Mouse (Mus musculus) inflammation-experienced regulatory T-cells, adult 6 months (primary cell): ENCODE measurements around the gene Mark4. TPM values are rescaled to one million over a fixed set of nuclear protein-coding genes. Genes with fewer than 3 reads are reported as not detected.

Experiments used
- ATAC-seq: one replicate; pipeline ENCODE4 v1.8.0; 2017
- polyA plus RNA-seq, 3 experiments: library from polyadenylated mRNA; unstranded; fragments of 100-300 nt; shearing (Covaris generic); gene quantifications; one replicate each; pipeline ENCODE4 v1.2.1; 2017

The Mark4 gene
- polyA plus RNA-seq, 3 experiments from 2014 or later: 0.87 to 1.3 (median 0.89) TPM

GRCm38 (mm10) chr7:19394484-19394883, 64.1 kb downstream of the Mark4 start:
- no peak for ATAC-seq

GRCm38 (mm10) chr7:19388699-19389413, 69.8 kb downstream of the Mark4 start:
- no peak for ATAC-seq

- ATAC-seq: no peak
These were observed 74.9 kb downstream of the Mark4 start for GRCm38 (mm10) chr7:19383708-19384107.

GRCm38 (mm10) chr7:19382166-19382541, 76.5 kb downstream of the Mark4 start:
- ATAC-seq: no peak

GRCm38 (mm10) chr7:19381377-19382165, 77.0 kb downstream of the Mark4 start, which contains the start of gene Ercc2:
TSS of gene Ercc2 (plus strand) at chr7:19382010.
- ATAC-seq: peak; percentile 100

- no peak for ATAC-seq
These were observed 80.6 kb downstream of the Mark4 start for GRCm38 (mm10) chr7:19378049-19378448.

- no peak for ATAC-seq
These were observed 82.6 kb downstream of the Mark4 start for GRCm38 (mm10) chr7:19376019-19376418.

- no peak for ATAC-seq
These were observed 83.3 kb downstream of the Mark4 start for GRCm38 (mm10) chr7:19375368-19375767.

Other genes with a start within 250 kb of the Mark4 start
- under 1 TPM in 1 of 3 experiments, not detected in 2; 0.13 TPM for gene Gpr4, start 246.3 kb downstream of the Mark4 start, polyA plus RNA-seq
- 10 to 100 TPM; 14.3 to 20.8 (median 16.6) TPM for gene Opa3, start 230.5 kb downstream of the Mark4 start, polyA plus RNA-seq
- gene Vasp, start 187.0 kb downstream of the Mark4 start, polyA plus RNA-seq: 100 to 1,000 TPM in 1 of 3 experiments, 10 to 100 TPM in 2; 74.0 to 103 (median 94.6) TPM
- 1 to 10 TPM in 2 of 3 experiments, under 1 TPM in 1; 0.74 to 3.1 (median 2.1) TPM for gene Ppm1n, start 178.8 kb downstream of the Mark4 start, polyA plus RNA-seq
- gene Rtn2, start 176.2 kb downstream of the Mark4 start, polyA plus RNA-seq: not detected
- gene Fosb, start 148.8 kb downstream of the Mark4 start, polyA plus RNA-seq: 1 to 10 TPM in 2 of 3 experiments, under 1 TPM in 1; 0.98 to 8.0 (median 2.0) TPM
- gene Ercc1, start 114.0 kb downstream of the Mark4 start, polyA plus RNA-seq: 10 to 100 TPM; 51.1 to 68.7 (median 55.2) TPM
- 10 to 100 TPM in 2 of 3 experiments, 1 to 10 TPM in 1; 8.9 to 22.4 (median 17.6) TPM for gene Cd3eap, start 99.3 kb downstream of the Mark4 start, polyA plus RNA-seq
- not detected for gene Ppp1r13l, start 99.1 kb downstream of the Mark4 start, polyA plus RNA-seq
- gene Ercc2, start 76.8 kb downstream of the Mark4 start, polyA plus RNA-seq: 10 to 100 TPM in 2 of 3 experiments, 1 to 10 TPM in 1; 7.8 to 10.9 (median 10.8) TPM
- gene Klc3, start 54.7 kb downstream of the Mark4 start, polyA plus RNA-seq: 1 to 10 TPM; 1.5 to 4.8 (median 2.7) TPM
- under 1 TPM in 1 of 3 experiments, not detected in 2; 0.25 TPM for gene Ckm, start 54.0 kb downstream of the Mark4 start, polyA plus RNA-seq
- not detected for gene Exoc3l2, start 4.5 kb upstream of the Mark4 start, polyA plus RNA-seq
- under 1 TPM; 0.63 to 0.99 (median 0.65) TPM for gene Bloc1s3, start 49.5 kb upstream of the Mark4 start, polyA plus RNA-seq
- 10 to 100 TPM; 24.6 to 47.8 (median 43.3) TPM for gene Trappc6a, start 49.6 kb upstream of the Mark4 start, polyA plus RNA-seq
- not detected for gene Nkpd1, start 59.0 kb upstream of the Mark4 start, polyA plus RNA-seq
- 1 to 10 TPM; 2.5 to 5.3 (median 2.8) TPM for gene Ppp1r37, start 104.3 kb upstream of the Mark4 start, polyA plus RNA-seq
- gene Zfp296, start 118.5 kb upstream of the Mark4 start, polyA plus RNA-seq: 1 to 10 TPM in 2 of 3 experiments, under 1 TPM in 1; 0.87 to 2.3 (median 2.0) TPM
- 100 to 1,000 TPM in 1 of 3 experiments, 10 to 100 TPM in 2; 77.6 to 107 (median 89.0) TPM for gene Gemin7, start 118.8 kb upstream of the Mark4 start, polyA plus RNA-seq
- 10 to 100 TPM in 1 of 3 experiments, 1 to 10 TPM in 2; 8.1 to 10.8 (median 9.8) TPM for gene Clasrp, start 145.7 kb upstream of the Mark4 start, polyA plus RNA-seq
- gene Relb, start 170.6 kb upstream of the Mark4 start, polyA plus RNA-seq: 10 to 100 TPM; 11.2 to 18.9 (median 17.4) TPM
- 10 to 100 TPM; 21.4 to 44.1 (median 27.2) TPM for gene Clptm1, start 206.2 kb upstream of the Mark4 start, polyA plus RNA-seq
- not detected for gene Apoc2, start 219.1 kb upstream of the Mark4 start, polyA plus RNA-seq
- gene Gm44805, start 222.6 kb upstream of the Mark4 start, polyA plus RNA-seq: not detected
- 1 to 10 TPM in 2 of 3 experiments, not detected in 1; 1.0 to 1.4 TPM for gene Apoc4, start 222.7 kb upstream of the Mark4 start, polyA plus RNA-seq
- 1 to 10 TPM in 1 of 3 experiments, not detected in 2; 1.2 TPM for gene Apoc1, start 233.8 kb upstream of the Mark4 start, polyA plus RNA-seq
- gene Apoe, start 240.4 kb upstream of the Mark4 start, polyA plus RNA-seq: 10 to 100 TPM in 2 of 3 experiments, 1 to 10 TPM in 1; 8.7 to 11.9 (median 10.6) TPM